Mouse (Mus musculus) midbrain, embryonic 12.5 days (tissue): ENCODE measurements around the gene Bicdl1. TPM values are rescaled to one million over a fixed set of nuclear protein-coding genes. Genes with fewer than 3 reads are reported as not detected.
"Not testable (repeated sequence)": the region's sequence is repeated elsewhere in the genome, so short reads cannot be mapped to it uniquely, and the experiment has no call there.

ENCODE experiments used
- ATAC-seq: fragments of 200-750 bp; cut with Nextera tagmentation; 2 replicates; pipeline ENCODE4 v1.8.0; 2017; ENCODE audit warnings: low read depth, moderate TSS enrichment, moderate library complexity; ENCODE audit not compliant: low FRiP score
- H3K27ac ChIP-seq: fragments of 300-500 bp; sonication (generic); replicated peaks from 2 replicates; pipeline ENCODE4 v1.5.1; 2016; ENCODE audit warnings: mild to moderate bottlenecking
- H3K27me3 ChIP-seq: fragments of 300-500 bp; sonication (generic); 2 replicates; pipeline ENCODE4 v1.6.1; 2016; ENCODE audit warnings: mild to moderate bottlenecking
- H3K36me3 ChIP-seq: fragments of 300-500 bp; sonication (generic); 2 replicates; pipeline ENCODE4 v1.6.1; 2016
- H3K4me1 ChIP-seq: fragments of 300-500 bp; sonication (generic); 2 replicates; pipeline ENCODE4 v1.6.1; 2016
- H3K4me2 ChIP-seq: fragments of 300-500 bp; sonication (generic); replicated peaks from 2 replicates; pipeline ENCODE4 v1.6.1; 2016; ENCODE audit warnings: mild to moderate bottlenecking, moderate library complexity
- H3K4me3 ChIP-seq: fragments of 300-500 bp; sonication (generic); 2 replicates; pipeline ENCODE4 v1.5.1; 2016; ENCODE audit warnings: mild to moderate bottlenecking
- H3K9ac ChIP-seq: fragments of 300-500 bp; sonication (generic); replicated peaks from 2 replicates; pipeline ENCODE4 v1.6.1; 2016; ENCODE audit warnings: mild to moderate bottlenecking, moderate library complexity
- H3K9me3 ChIP-seq: fragments of 300-500 bp; sonication (generic); 2 replicates; pipeline ENCODE4 v1.6.1; 2016; ENCODE audit warnings: mild to moderate bottlenecking
- WGBS: fragments of 180-500 bp; shearing (Covaris S2); methylation state at CpG from one replicate; pipeline ENCODE4 v1.1.7; 2016; 5-methylcytosine and 5-hydroxymethylcytosine counted together
- polyA plus RNA-seq: library from polyadenylated mRNA; unstranded; fragments of >200 nt; fragmentation: Nextera tagmentation; extraction: Ambion mirVana; gene quantifications from 2 replicates; pipeline ENCODE4 v1.2.1, GENCODE M21; 2016

Gene Bicdl1
- polyA plus RNA-seq, 1 experiment from 2014 or later, result 19.9 TPM

DNA sequence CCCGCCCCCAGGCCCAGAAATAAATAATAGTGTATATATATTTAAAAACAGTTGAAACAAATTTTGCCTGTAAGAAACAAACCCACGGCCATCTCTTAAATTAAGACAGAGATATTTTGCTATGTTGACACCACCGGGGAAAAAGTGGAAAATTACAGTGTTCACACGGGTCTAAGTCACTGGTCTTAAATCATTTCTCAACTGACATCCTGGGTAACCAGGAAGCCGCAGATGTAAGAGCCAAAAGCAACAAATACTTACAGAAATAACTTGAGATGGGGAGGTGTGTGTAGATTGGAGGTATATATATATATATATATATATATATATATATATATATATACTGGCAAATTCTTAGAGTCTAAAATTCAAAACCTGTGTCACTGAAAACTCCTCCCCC is 21.5 kb upstream of the Bicdl1 start:
- Histone ChIP-seq H3K4me2 (no peak overlapping the region), H3K4me1 (no peaks in the 10 kb centered on the region), H3K27ac (no peak overlapping the region), H3K36me3 (no peaks in the 10 kb centered on the region), H3K9ac (no peak overlapping the region), H3K9me3 (no peaks in the 10 kb centered on the region), H3K4me3 (no peak overlapping the region), H3K27me3 (no peaks in the 10 kb centered on the region)
- WGBS, result 90% methylated on average over 5 of the region's 5 CpGs
- ATAC-seq, result no peak

- not testable (repeated sequence) for H3K4me1 ChIP-seq, H3K9me3 ChIP-seq, H3K27me3 ChIP-seq, H3K36me3 ChIP-seq, H3K27ac ChIP-seq, H3K4me3 ChIP-seq, ATAC-seq, H3K4me2 ChIP-seq, H3K9ac ChIP-seq
- WGBS, result 84% methylated on average over 9 of the region's 9 CpGs
These were observed 20.5 kb upstream of the Bicdl1 start for GRCm38 (mm10) chr5:115751916-115752315.

GRCm38 (mm10) chr5:115748316-115748715 is 16.9 kb upstream of the Bicdl1 start:
- Histone ChIP-seq H3K4me2 (no peak overlapping the region), H3K4me1 (no peaks in the 10 kb centered on the region), H3K27ac (no peak overlapping the region), H3K9ac (no peak overlapping the region), H3K27me3 (no peaks in the 10 kb centered on the region), H3K9me3 (no peaks in the 10 kb centered on the region), H3K36me3 (no peaks in the 10 kb centered on the region), H3K4me3 (no peak overlapping the region)
- ATAC-seq, result no peak
- 49% methylated on average over 8 of the region's 8 CpGs for WGBS

GRCm38 (mm10) chr5:115745319-115745718 is 13.9 kb upstream of the Bicdl1 start:
- Histone ChIP-seq H3K9me3 (no peaks in the 10 kb centered on the region), H3K4me3 (no peak overlapping the region), H3K4me2 (no peak overlapping the region), H3K27ac (no peak overlapping the region), H3K27me3 (no peaks in the 10 kb centered on the region), H3K9ac (no peak overlapping the region), H3K4me1 (no peaks in the 10 kb centered on the region), H3K36me3 (no peaks in the 10 kb centered on the region)
- ATAC-seq, result no peak
- 90% methylated on average over 15 of the region's 15 CpGs for WGBS

DNA sequence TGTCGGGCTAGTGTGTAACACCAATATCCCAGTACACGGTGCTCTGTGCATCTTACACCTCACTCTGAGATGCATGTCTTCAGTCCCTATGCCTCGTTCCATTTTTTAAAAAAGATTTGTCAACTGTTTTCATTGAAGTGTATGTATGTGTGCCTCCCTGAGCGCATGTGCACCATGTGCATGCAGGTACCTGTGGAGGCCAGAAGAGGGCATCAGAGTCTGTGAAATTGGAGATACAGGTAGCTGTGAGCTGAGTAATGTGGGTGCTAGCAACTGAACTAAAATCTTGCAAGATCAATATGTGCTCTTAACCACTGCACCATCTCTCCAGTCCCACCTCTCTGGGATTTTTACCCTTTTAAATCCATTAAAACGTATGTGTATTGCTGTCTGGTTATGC is 6.6 kb upstream of the Bicdl1 start:
- WGBS, result 93% methylated on average over 5 of the region's 5 CpGs
- no peaks in the 10 kb centered on the region for H3K9me3 ChIP-seq
- ATAC-seq, result no peak
- H3K27me3 ChIP-seq, result peaks cover 6% of the 10 kb centered on the region; the same call in 1 of the 2 replicates
- no peak overlapping the region for H3K9ac ChIP-seq
- H3K4me2 ChIP-seq, result no peak overlapping the region
- H3K4me1 ChIP-seq, result no peaks in the 10 kb centered on the region
- no peaks in the 10 kb centered on the region for H3K36me3 ChIP-seq
- no peak overlapping the region for H3K4me3 ChIP-seq
- H3K27ac ChIP-seq, result no peak overlapping the region

DNA sequence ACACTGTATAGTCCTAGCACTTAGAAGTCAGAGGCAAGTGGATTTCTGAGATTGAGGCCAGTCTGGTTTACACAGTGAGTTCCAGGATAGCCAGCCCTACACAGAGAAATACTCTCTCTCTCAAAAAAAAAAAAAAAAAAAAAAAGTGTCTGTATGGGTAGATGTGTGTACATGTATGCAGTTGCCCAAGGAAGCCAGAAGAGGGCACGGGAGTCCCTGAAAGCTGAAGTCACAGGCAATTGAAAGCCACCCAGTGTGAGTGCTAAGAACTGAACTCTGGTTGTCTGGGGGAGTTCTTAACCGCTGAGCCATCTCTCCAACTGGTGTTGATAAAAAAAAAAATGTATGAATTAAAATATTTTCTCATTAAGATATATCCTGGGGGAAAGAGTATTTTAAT is 3.1 kb upstream of the Bicdl1 start:
- Histone ChIP-seq H3K4me3 (no peak overlapping the region), H3K4me1 (peaks cover 21% of the 10 kb centered on the region), H3K9ac (no peak overlapping the region), H3K4me2 (no peak overlapping the region), H3K9me3 (no peaks in the 10 kb centered on the region), H3K27me3 (peaks cover 17% of the 10 kb centered on the region), H3K36me3 (no peaks in the 10 kb centered on the region), H3K27ac (no peak overlapping the region)
- 68% methylated on average over 2 of the region's 2 CpGs for WGBS
- ATAC-seq, result no peak

- Histone ChIP-seq H3K27me3 (peaks cover 23% of the 10 kb centered on the region), H3K4me3 (peak overlapping the region; percentile 79), H3K4me1 (peaks cover 21% of the 10 kb centered on the region), H3K9ac (peak overlapping the region; percentile 76; the same call in 1 of the 2 replicates), H3K36me3 (no peaks in the 10 kb centered on the region), H3K27ac (peak overlapping the region; percentile 95), H3K9me3 (no peaks in the 10 kb centered on the region), H3K4me2 (peak overlapping the region; percentile 93)
- ATAC-seq, result no peak; the same call in 1 of the 2 replicates
- WGBS, result under 1% methylated on average over 9 of the region's 9 CpGs
These were observed 1.4 kb upstream of the Bicdl1 start for GRCm38 (mm10) chr5:115732849-115733216.

- Histone ChIP-seq H3K27ac (peak overlapping the region; percentile 95), H3K4me3 (peak overlapping the region; percentile 79), H3K27me3 (peaks cover 23% of the 10 kb centered on the region), H3K9me3 (no peaks in the 10 kb centered on the region), H3K4me1 (peaks cover 21% of the 10 kb centered on the region), H3K36me3 (no peaks in the 10 kb centered on the region), H3K4me2 (peak overlapping the region; percentile 93), H3K9ac (peak overlapping the region; percentile 76)
- peak; percentile 87 for ATAC-seq
- WGBS, result under 1% methylated on average over 59 of the region's 91 CpGs
These were observed 891 bp upstream of the Bicdl1 start for GRCm38 (mm10) chr5:115732176-115732848.

GRCm38 (mm10) chr5:115731732-115732175 is 333 bp upstream of the Bicdl1 start:
- no peaks in the 10 kb centered on the region for H3K36me3 ChIP-seq
- peak overlapping the region; percentile 93 for H3K4me2 ChIP-seq
- WGBS, result 0% methylated on average over 18 of the region's 72 CpGs
- H3K4me3 ChIP-seq, result peak overlapping the region; percentile 79
- H3K9me3 ChIP-seq, result no peaks in the 10 kb centered on the region
- H3K27me3 ChIP-seq, result peaks cover 23% of the 10 kb centered on the region
- peak overlapping the region; percentile 76 for H3K9ac ChIP-seq
- H3K27ac ChIP-seq, result peak overlapping the region; percentile 95
- peaks cover 21% of the 10 kb centered on the region for H3K4me1 ChIP-seq
- peak; percentile 32 for ATAC-seq

DNA sequence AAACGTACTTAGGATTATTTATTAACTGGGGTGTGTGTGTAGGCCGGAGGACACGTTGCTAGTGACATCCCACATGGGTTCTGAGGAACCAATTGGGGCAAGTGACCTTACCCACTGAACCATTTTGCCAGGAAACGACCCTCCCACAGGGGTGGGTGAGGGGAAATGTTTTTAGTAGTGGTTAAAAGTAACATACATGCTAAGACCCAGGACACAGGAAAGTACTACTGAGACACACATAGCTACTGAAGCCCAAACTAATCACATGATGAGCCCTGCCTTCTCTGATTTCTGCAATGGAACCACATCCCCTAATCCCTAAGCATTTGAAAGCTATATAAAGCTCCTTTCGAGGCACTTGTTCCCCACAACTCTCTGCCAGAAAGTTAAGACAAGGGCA is 1.1 kb downstream of the Bicdl1 start:
- ATAC-seq, result no peak
- 65% methylated on average over 5 of the region's 5 CpGs for WGBS
- peak overlapping the region; percentile 76; the same call in 1 of the 2 replicates for H3K9ac ChIP-seq

GRCm38 (mm10) chr5:115726581-115726980 is 4.8 kb downstream of the Bicdl1 start:
- Histone ChIP-seq H3K36me3 (no peaks in the 10 kb centered on the region), H3K27me3 (peaks cover 17% of the 10 kb centered on the region), H3K9me3 (no peaks in the 10 kb centered on the region), H3K4me1 (peaks cover 15% of the 10 kb centered on the region), H3K4me2 (no peak overlapping the region), H3K9ac (no peak overlapping the region), H3K27ac (no peak overlapping the region), H3K4me3 (no peak overlapping the region)
- ATAC-seq, result no peak
- WGBS, result 85% methylated on average over 8 of the region's 8 CpGs

More for the DNA sequence above, 1.1 kb downstream of the Bicdl1 start:
- peak overlapping the region; percentile 93 for H3K4me2 ChIP-seq
- H3K36me3 ChIP-seq, result no peaks in the 10 kb centered on the region
- peak overlapping the region; percentile 79 for H3K4me3 ChIP-seq
- H3K27me3 ChIP-seq, result peaks cover 23% of the 10 kb centered on the region
- H3K27ac ChIP-seq, result no peak overlapping the region
- peaks cover 21% of the 10 kb centered on the region for H3K4me1 ChIP-seq
- H3K9me3 ChIP-seq, result no peaks in the 10 kb centered on the region

DNA sequence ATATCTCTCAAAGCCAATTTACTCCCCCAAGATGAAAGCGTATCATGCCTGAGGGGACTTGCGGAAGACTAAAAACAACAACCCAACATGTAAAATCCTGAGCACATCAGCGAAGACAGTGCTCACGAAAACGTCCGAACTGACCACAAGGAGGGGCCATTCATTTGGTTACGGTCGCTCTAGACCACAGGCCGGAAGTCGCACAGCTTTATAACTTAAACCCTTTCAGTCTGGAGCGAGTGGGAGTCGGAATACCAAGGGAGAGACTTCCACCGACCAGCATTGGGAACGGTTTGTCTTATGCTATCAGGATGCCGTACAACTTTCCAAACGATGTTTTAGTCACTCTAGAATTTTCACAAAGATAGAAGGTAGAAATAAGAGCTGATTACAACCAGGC is 5.4 kb downstream of the Bicdl1 start:
- Histone ChIP-seq H3K9ac (no peak overlapping the region), H3K27me3 (peaks cover 17% of the 10 kb centered on the region), H3K36me3 (no peaks in the 10 kb centered on the region), H3K4me1 (peaks cover 13% of the 10 kb centered on the region), H3K9me3 (no peaks in the 10 kb centered on the region), H3K27ac (no peak overlapping the region), H3K4me2 (no peak overlapping the region), H3K4me3 (no peak overlapping the region)
- ATAC-seq, result no peak
- 84% methylated on average over 16 of the region's 16 CpGs for WGBS

GRCm38 (mm10) chr5:115724422-115724821 is 7.0 kb downstream of the Bicdl1 start:
- ATAC-seq, result no peak

More at GRCm38 (mm10) chr5:115724422-115724821, 7.0 kb downstream of the Bicdl1 start:
- Histone ChIP-seq H3K9me3 (no peaks in the 10 kb centered on the region), H3K27ac (no peak overlapping the region), H3K4me3 (no peak overlapping the region), H3K4me1 (no peaks in the 10 kb centered on the region), H3K4me2 (no peak overlapping the region), H3K36me3 (no peaks in the 10 kb centered on the region), H3K27me3 (peaks cover 4% of the 10 kb centered on the region), H3K9ac (no peak overlapping the region)
- 93% methylated on average over 10 of the region's 10 CpGs for WGBS
